Mouse (Mus musculus): ENCODE results near the gene Adam33. TPM values are rescaled to one million over a fixed set of nuclear protein-coding genes. Genes with fewer than 3 reads are reported as not detected.

The Adam33 gene
- polyA plus RNA-seq, 1 experiment from 2014 or later = 7.5 TPM

GRCm38 (mm10) chr2:131009123-131009522 lies 54.5 kb downstream of the Adam33 start:
- Histone ChIP-seq H3K27ac (no peak overlapping the region), H3K4me1 (no peaks in the 10 kb centered on the region), H3K4me2 (replicated peaks) (no peak overlapping the region), H3K27me3 (no peaks in the 10 kb centered on the region), H3K9me3 (no peaks in the 10 kb centered on the region), H3K36me3 (peaks cover 43% of the 10 kb centered on the region), H3K9ac (no peak overlapping the region), H3K4me3 (no peak overlapping the region)
- no peak for ATAC-seq (ENCODE audit: insufficient number of reproducible peaks, insufficient read depth, low FRiP score, low TSS enrichment)
- 87% methylated on average over 2 of the region's 2 CpGs for WGBS

Small RNA genes within 50 kb of the gene (microRNA-seq; reads per million reads assigned to microRNA genes)
- gene Mir6973b = not detected

Other genes starting within 250 kb of the Adam33 start
- 44.6 and 55.4 TPM in 2 replicates for gene 4930402H24Rik, start 157.4 kb downstream of the Adam33 start, polyA plus RNA-seq (2016; fragmentation: Nextera tagmentation; extraction: Ambion mirVana)
- gene Atrn, start 157.3 kb downstream of the Adam33 start, polyA plus RNA-seq (2016; fragmentation: Nextera tagmentation; extraction: Ambion mirVana) = 10.1 and 11.0 TPM in 2 replicates
- 25.0 and 26.5 TPM in 2 replicates for gene Gfra4, start 20.7 kb downstream of the Adam33 start, polyA plus RNA-seq (2016; fragmentation: Nextera tagmentation; extraction: Ambion mirVana)
- gene Siglec1, start 23.0 kb upstream of the Adam33 start, polyA plus RNA-seq (2016; fragmentation: Nextera tagmentation; extraction: Ambion mirVana) = 0.08 and 0.11 TPM in 2 replicates
- 15.9 and 17.7 TPM in 2 replicates for gene Hspa12b, start 63.5 kb upstream of the Adam33 start, polyA plus RNA-seq (2016; fragmentation: Nextera tagmentation; extraction: Ambion mirVana)
- gene Gm11037, start 69.7 kb upstream of the Adam33 start, polyA plus RNA-seq (2016; fragmentation: Nextera tagmentation; extraction: Ambion mirVana) = not detected in 2 replicates
- 74.1 and 79.5 TPM in 2 replicates for gene 1700037H04Rik, start 96.3 kb upstream of the Adam33 start, polyA plus RNA-seq (2016; fragmentation: Nextera tagmentation; extraction: Ambion mirVana)
- 12.6 and 14.8 TPM in 2 replicates for gene Cenpb, start 116.3 kb upstream of the Adam33 start, polyA plus RNA-seq (2016; fragmentation: Nextera tagmentation; extraction: Ambion mirVana)
- gene Cdc25b, start 123.1 kb upstream of the Adam33 start, polyA plus RNA-seq (2016; fragmentation: Nextera tagmentation; extraction: Ambion mirVana) = 48.8 and 52.3 TPM in 2 replicates
- gene Spef1, start 123.5 kb upstream of the Adam33 start, polyA plus RNA-seq (2016; fragmentation: Nextera tagmentation; extraction: Ambion mirVana) = 4.9 and 5.2 TPM in 2 replicates
- 29.7 and 31.5 TPM in 2 replicates for gene Ap5s1, start 143.3 kb upstream of the Adam33 start, polyA plus RNA-seq (2016; fragmentation: Nextera tagmentation; extraction: Ambion mirVana)
- gene Mavs, start 170.2 kb upstream of the Adam33 start, polyA plus RNA-seq (2016; fragmentation: Nextera tagmentation; extraction: Ambion mirVana) = 16.3 and 18.1 TPM in 2 replicates
- gene Pank2, start 198.7 kb upstream of the Adam33 start, polyA plus RNA-seq (2016; fragmentation: Nextera tagmentation; extraction: Ambion mirVana) = 61.8 and 61.9 TPM in 2 replicates